Mouse (Mus musculus): ENCODE results near the gene Ncdn. TPM values are rescaled to one million over a fixed set of nuclear protein-coding genes. Genes with fewer than 3 reads are reported as not detected.

Gene Ncdn
- polyA plus RNA-seq, 1 experiment = 6.6 TPM

- Histone ChIP-seq H3K36me3 (ENCODE audit: control insufficient read depth, insufficient read depth, low read length) (peaks cover 4% of the 10 kb centered on the region), H3K4me3 (ENCODE audit: control insufficient read depth, low read depth, low read length) (no peak overlapping the region), H3K4me1 (ENCODE audit: control insufficient read depth, insufficient read depth, low read length) (no peaks in the 10 kb centered on the region), H3K27ac (ENCODE audit: control insufficient read depth, insufficient read depth, low read depth, low read length) (no peak overlapping the region), H3K27me3 (ENCODE audit: control insufficient read depth, insufficient read depth, low read length) (no peaks in the 10 kb centered on the region)
- no peak for TF ChIP-seq POLR2A (IDR thresholded peaks at IDR 0.05; ENCODE audit: control insufficient read depth, low read depth, low read length)
- no peak for TF ChIP-seq CTCF (IDR thresholded peaks at IDR 0.05; ENCODE audit: control insufficient read depth, insufficient read depth, insufficient replicate concordance, low read depth, low read length)
These were observed 9.5 kb upstream of the Ncdn start for GRCm38 (mm10) chr4:126762586-126763359.

- H3K4me1 ChIP-seq (ENCODE audit: control insufficient read depth, insufficient read depth, low read length) = no peaks in the 10 kb centered on the region; the same call in 1 of the 2 replicates
- peaks cover 4% of the 10 kb centered on the region for H3K36me3 ChIP-seq (ENCODE audit: control insufficient read depth, insufficient read depth, low read length)
- no peaks in the 10 kb centered on the region for H3K27me3 ChIP-seq (ENCODE audit: control insufficient read depth, insufficient read depth, low read length)
- TF ChIP-seq CTCF (IDR thresholded peaks at IDR 0.05; ENCODE audit: control insufficient read depth, insufficient read depth, insufficient replicate concordance, low read depth, low read length) (no peak), POLR2A (IDR thresholded peaks at IDR 0.05; ENCODE audit: control insufficient read depth, low read depth, low read length) (no peak)
- H3K4me3 ChIP-seq (ENCODE audit: control insufficient read depth, low read depth, low read length) = no peak overlapping the region
- no peak overlapping the region for H3K27ac ChIP-seq (ENCODE audit: control insufficient read depth, insufficient read depth, low read depth, low read length)
These were observed 6.2 kb upstream of the Ncdn start for GRCm38 (mm10) chr4:126759435-126759834.

GRCm38 (mm10) chr4:126758299-126758698 is 5.1 kb upstream of the Ncdn start:
- Histone ChIP-seq H3K4me3 (ENCODE audit: control insufficient read depth, low read depth, low read length) (no peak overlapping the region), H3K36me3 (ENCODE audit: control insufficient read depth, insufficient read depth, low read length) (peaks cover 4% of the 10 kb centered on the region), H3K27ac (ENCODE audit: control insufficient read depth, insufficient read depth, low read depth, low read length) (no peak overlapping the region), H3K27me3 (ENCODE audit: control insufficient read depth, insufficient read depth, low read length) (no peaks in the 10 kb centered on the region), H3K4me1 (ENCODE audit: control insufficient read depth, insufficient read depth, low read length) (peaks cover 3% of the 10 kb centered on the region)
- TF ChIP-seq CTCF (IDR thresholded peaks at IDR 0.05; ENCODE audit: control insufficient read depth, insufficient read depth, insufficient replicate concordance, low read depth, low read length) (no peak), POLR2A (IDR thresholded peaks at IDR 0.05; ENCODE audit: control insufficient read depth, low read depth, low read length) (no peak)

GRCm38 (mm10) chr4:126756766-126757165 is 3.5 kb upstream of the Ncdn start:
- TF ChIP-seq POLR2A (IDR thresholded peaks at IDR 0.05; ENCODE audit: control insufficient read depth, low read depth, low read length) = no peak
- TF ChIP-seq CTCF (IDR thresholded peaks at IDR 0.05; ENCODE audit: control insufficient read depth, insufficient read depth, insufficient replicate concordance, low read depth, low read length) = no peak
- Histone ChIP-seq H3K4me3 (ENCODE audit: control insufficient read depth, low read depth, low read length) (no peak overlapping the region), H3K27me3 (ENCODE audit: control insufficient read depth, insufficient read depth, low read length) (no peaks in the 10 kb centered on the region), H3K4me1 (ENCODE audit: control insufficient read depth, insufficient read depth, low read length) (peaks cover 11% of the 10 kb centered on the region), H3K27ac (ENCODE audit: control insufficient read depth, insufficient read depth, low read depth, low read length) (no peak overlapping the region), H3K36me3 (ENCODE audit: control insufficient read depth, insufficient read depth, low read length) (peaks cover 4% of the 10 kb centered on the region)

- Histone ChIP-seq H3K36me3 (ENCODE audit: control insufficient read depth, insufficient read depth, low read length) (peaks cover 4% of the 10 kb centered on the region), H3K27me3 (ENCODE audit: control insufficient read depth, insufficient read depth, low read length) (no peaks in the 10 kb centered on the region), H3K27ac (ENCODE audit: control insufficient read depth, insufficient read depth, low read depth, low read length) (no peak overlapping the region), H3K4me1 (ENCODE audit: control insufficient read depth, insufficient read depth, low read length) (peaks cover 11% of the 10 kb centered on the region), H3K4me3 (ENCODE audit: control insufficient read depth, low read depth, low read length) (no peak overlapping the region)
- no peak for TF ChIP-seq CTCF (IDR thresholded peaks at IDR 0.05; ENCODE audit: control insufficient read depth, insufficient read depth, insufficient replicate concordance, low read depth, low read length)
- no peak for TF ChIP-seq POLR2A (IDR thresholded peaks at IDR 0.05; ENCODE audit: control insufficient read depth, low read depth, low read length)
These were observed 1.6 kb upstream of the Ncdn start for GRCm38 (mm10) chr4:126754736-126755374.

DNA sequence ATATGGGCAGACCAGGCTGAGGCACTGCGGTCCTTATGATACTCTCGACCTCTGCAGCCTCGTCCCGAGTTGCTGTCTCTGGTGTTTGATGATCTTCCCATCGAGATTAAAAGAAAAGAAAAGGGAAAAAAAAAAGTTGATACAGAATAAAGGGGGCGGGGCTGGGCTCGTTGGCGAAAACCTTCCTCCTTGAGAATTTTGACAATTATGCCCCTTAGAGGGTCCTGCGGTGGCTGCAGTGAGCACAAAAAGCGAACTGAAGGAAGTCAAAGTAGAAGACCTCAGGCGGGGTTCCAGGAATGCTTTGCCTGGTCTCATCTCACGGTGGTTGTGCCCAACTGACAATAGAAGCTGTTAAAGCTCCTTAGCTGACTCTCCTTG is 983 bp upstream of the Ncdn start:
- no peak for TF ChIP-seq CTCF (IDR thresholded peaks at IDR 0.05; ENCODE audit: control insufficient read depth, insufficient read depth, insufficient replicate concordance, low read depth, low read length)
- TF ChIP-seq POLR2A (IDR thresholded peaks at IDR 0.05; ENCODE audit: control insufficient read depth, low read depth, low read length) = no peak
- Histone ChIP-seq H3K4me1 (ENCODE audit: control insufficient read depth, insufficient read depth, low read length) (peaks cover 11% of the 10 kb centered on the region), H3K27ac (ENCODE audit: control insufficient read depth, insufficient read depth, low read depth, low read length) (peak overlapping the region; percentile 94), H3K36me3 (ENCODE audit: control insufficient read depth, insufficient read depth, low read length) (peaks cover 4% of the 10 kb centered on the region), H3K4me3 (ENCODE audit: control insufficient read depth, low read depth, low read length) (peak overlapping the region; percentile 91), H3K27me3 (ENCODE audit: control insufficient read depth, insufficient read depth, low read length) (no peaks in the 10 kb centered on the region)

GRCm38 (mm10) chr4:126752608-126753141 is 563 bp downstream of the Ncdn start:
- H3K27ac ChIP-seq (ENCODE audit: control insufficient read depth, insufficient read depth, low read depth, low read length) = no peak overlapping the region
- H3K4me3 ChIP-seq (ENCODE audit: control insufficient read depth, low read depth, low read length) = peak overlapping the region; percentile 91
- TF ChIP-seq POLR2A (IDR thresholded peaks at IDR 0.05; ENCODE audit: control insufficient read depth, low read depth, low read length) (0 out of 2 replicates have a peak, but pooled peaks have one; percentile 26), CTCF (IDR thresholded peaks at IDR 0.05; ENCODE audit: control insufficient read depth, insufficient read depth, insufficient replicate concordance, low read depth, low read length) (no peak)
- no peaks in the 10 kb centered on the region for H3K27me3 ChIP-seq (ENCODE audit: control insufficient read depth, insufficient read depth, low read length)
- H3K4me1 ChIP-seq (ENCODE audit: control insufficient read depth, insufficient read depth, low read length) = peaks cover 11% of the 10 kb centered on the region
- no peaks in the 10 kb centered on the region; the same call in 1 of the 2 replicates for H3K36me3 ChIP-seq (ENCODE audit: control insufficient read depth, insufficient read depth, low read length)
